Mouse (Mus musculus): ENCODE measurements around the gene Acsl1. TPM values are rescaled to one million over a fixed set of nuclear protein-coding genes. Genes with fewer than 3 reads are reported as not detected.

The Acsl1 gene
- total RNA-seq, 2 experiments from 2014 or later: 40.5 to 41.7 TPM

- intact Hi-C loops (cut with DNase I): no loop called here
- DNase-seq: peak; percentile 15
Observed at GRCm38 (mm10) chr8:46502333-46503071, 31.7 kb downstream of the Acsl1 start.

GRCm38 (mm10) chr8:46503072-46503695 lies 32.3 kb downstream of the Acsl1 start:
- intact Hi-C loops (cut with DNase I): no loop called here
- DNase-seq: peak; percentile 31

- intact Hi-C loops (cut with DNase I): no loop called here
- DNase-seq: no peak
Observed at GRCm38 (mm10) chr8:46504196-46504595, 33.4 kb downstream of the Acsl1 start.

GRCm38 (mm10) chr8:46508488-46509395 lies 37.9 kb downstream of the Acsl1 start:
- intact Hi-C loops (cut with DNase I): no loop called here
- no peak for DNase-seq

GRCm38 (mm10) chr8:46509474-46509873 lies 38.6 kb downstream of the Acsl1 start:
- intact Hi-C loops (cut with DNase I): no loop called here
- DNase-seq: no peak

- intact Hi-C loops (cut with DNase I): no loop called here
- no peak for DNase-seq
Observed at GRCm38 (mm10) chr8:46511336-46511735, 40.5 kb downstream of the Acsl1 start.

- no peak for DNase-seq
- intact Hi-C loops (cut with DNase I): no loop called here
Observed at GRCm38 (mm10) chr8:46512538-46512937, 41.7 kb downstream of the Acsl1 start.

- no peak for DNase-seq
- intact Hi-C loops (cut with DNase I): no loop called here
Observed at GRCm38 (mm10) chr8:46514027-46514426, 43.2 kb downstream of the Acsl1 start.

GRCm38 (mm10) chr8:46520667-46521066 lies 49.8 kb downstream of the Acsl1 start:
- intact Hi-C loops (cut with DNase I): no loop called here
- no peak for DNase-seq

- intact Hi-C loops (cut with DNase I): no loop called here
- no peak for DNase-seq
Observed at GRCm38 (mm10) chr8:46526098-46526497, 55.3 kb downstream of the Acsl1 start.

GRCm38 (mm10) chr8:46526821-46527220 lies 56.0 kb downstream of the Acsl1 start:
- intact Hi-C loops (cut with DNase I): no loop called here
- peak; percentile 63 for DNase-seq

- no peak for DNase-seq
- intact Hi-C loops (cut with DNase I): no loop called here
Observed at GRCm38 (mm10) chr8:46529508-46529907, 58.7 kb downstream of the Acsl1 start.

GRCm38 (mm10) chr8:46530541-46530940 lies 59.7 kb downstream of the Acsl1 start:
- no peak for DNase-seq
- intact Hi-C loops (cut with DNase I): no loop called here

GRCm38 (mm10) chr8:46533926-46534325 lies 63.1 kb downstream of the Acsl1 start:
- no peak for DNase-seq
- intact Hi-C loops (cut with DNase I): no loop called here

GRCm38 (mm10) chr8:46539701-46540100 lies 68.9 kb downstream of the Acsl1 start:
- intact Hi-C loops (cut with DNase I): no loop called here
- DNase-seq: peak; percentile 87

- no peak for DNase-seq
- intact Hi-C loops (cut with DNase I): no loop called here
Observed at GRCm38 (mm10) chr8:46543191-46543590, 72.4 kb downstream of the Acsl1 start.

GRCm38 (mm10) chr8:46543662-46544061 lies 72.8 kb downstream of the Acsl1 start:
- intact Hi-C loops (cut with DNase I): no loop called here
- DNase-seq: no peak

- intact Hi-C loops (cut with DNase I): loop anchor here (2.0 to 5.0 kb wide), 2 partner anchors 235 to 304 kb away; no protein-coding TSS in a partner anchor
- DNase-seq: no peak
Observed at GRCm38 (mm10) chr8:46545854-46546253, 75.0 kb downstream of the Acsl1 start.

- intact Hi-C loops (cut with DNase I): loop anchor here (2.0 to 5.0 kb wide), 2 partner anchors 236 to 304 kb away; no protein-coding TSS in a partner anchor
- peak; percentile 28 for DNase-seq
Observed at GRCm38 (mm10) chr8:46546431-46547176, 75.8 kb downstream of the Acsl1 start.

GRCm38 (mm10) chr8:46547245-46547644 lies 76.4 kb downstream of the Acsl1 start:
- DNase-seq: peak; percentile 30
- intact Hi-C loops (cut with DNase I): loop anchor here (2.0 to 5.0 kb wide), 2 partner anchors 236 to 305 kb away; no protein-coding TSS in a partner anchor
